Mouse (Mus musculus): Measurements from ENCODE around the gene Vsx2.

Vsx2 gene

DNA sequence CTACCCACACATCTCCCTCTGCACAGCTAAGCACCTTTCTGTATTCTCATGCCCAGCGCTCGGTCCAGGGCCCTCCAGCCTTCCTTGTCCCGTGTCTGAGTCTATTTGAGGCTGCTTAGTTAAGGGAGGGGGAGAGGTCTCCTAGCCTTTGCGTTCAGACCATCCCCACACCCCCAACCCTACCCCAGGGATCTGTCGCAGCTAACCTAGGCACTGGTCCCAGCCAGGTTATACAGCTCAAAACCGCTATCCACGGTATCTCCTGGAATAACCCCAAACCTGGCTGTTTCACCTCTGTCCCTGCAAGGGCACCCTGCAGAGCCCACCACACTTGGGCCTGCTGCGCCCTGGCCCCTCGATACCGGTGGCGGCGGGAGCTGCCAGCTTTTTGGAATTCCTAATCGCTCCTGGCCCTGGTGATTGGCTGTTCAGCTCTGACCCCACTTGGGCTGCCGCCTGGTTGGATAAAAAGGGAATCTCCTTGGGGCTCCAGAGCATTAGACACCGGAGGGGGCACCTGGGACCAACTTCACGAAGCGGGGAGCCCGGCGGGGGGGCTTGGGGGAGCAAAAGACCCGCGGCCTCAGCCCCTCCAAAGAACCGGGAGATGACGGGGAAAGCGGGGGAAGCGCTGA, at the start of gene Vsx2:
Gene Vsx2 (plus strand): TSS at position 427 of the 635 bp plus-strand sequence.
- CTCF ChIA-PET: no interaction called here

DNA sequence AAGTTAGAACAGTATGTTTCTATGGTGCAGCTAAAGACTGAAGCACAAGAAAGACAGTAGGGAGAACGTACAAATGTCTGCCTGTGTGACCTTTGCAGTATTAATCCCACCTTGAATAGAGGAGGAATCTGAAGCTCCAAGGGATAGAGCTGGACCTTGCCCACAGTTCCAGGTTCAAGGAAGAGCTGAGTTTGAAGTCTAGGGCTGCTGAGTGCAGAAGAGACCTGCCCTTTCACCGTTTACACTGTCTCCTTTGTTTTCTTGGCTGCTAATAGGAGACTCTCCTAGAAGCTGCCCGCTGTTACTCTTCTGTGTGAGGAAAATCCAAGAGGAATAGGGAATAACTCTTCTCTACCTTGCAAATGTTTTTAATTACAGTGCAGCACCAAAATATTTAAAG, 45.8 kb upstream of the Vsx2 start:
- CTCF ChIA-PET: no interaction called here

DNA sequence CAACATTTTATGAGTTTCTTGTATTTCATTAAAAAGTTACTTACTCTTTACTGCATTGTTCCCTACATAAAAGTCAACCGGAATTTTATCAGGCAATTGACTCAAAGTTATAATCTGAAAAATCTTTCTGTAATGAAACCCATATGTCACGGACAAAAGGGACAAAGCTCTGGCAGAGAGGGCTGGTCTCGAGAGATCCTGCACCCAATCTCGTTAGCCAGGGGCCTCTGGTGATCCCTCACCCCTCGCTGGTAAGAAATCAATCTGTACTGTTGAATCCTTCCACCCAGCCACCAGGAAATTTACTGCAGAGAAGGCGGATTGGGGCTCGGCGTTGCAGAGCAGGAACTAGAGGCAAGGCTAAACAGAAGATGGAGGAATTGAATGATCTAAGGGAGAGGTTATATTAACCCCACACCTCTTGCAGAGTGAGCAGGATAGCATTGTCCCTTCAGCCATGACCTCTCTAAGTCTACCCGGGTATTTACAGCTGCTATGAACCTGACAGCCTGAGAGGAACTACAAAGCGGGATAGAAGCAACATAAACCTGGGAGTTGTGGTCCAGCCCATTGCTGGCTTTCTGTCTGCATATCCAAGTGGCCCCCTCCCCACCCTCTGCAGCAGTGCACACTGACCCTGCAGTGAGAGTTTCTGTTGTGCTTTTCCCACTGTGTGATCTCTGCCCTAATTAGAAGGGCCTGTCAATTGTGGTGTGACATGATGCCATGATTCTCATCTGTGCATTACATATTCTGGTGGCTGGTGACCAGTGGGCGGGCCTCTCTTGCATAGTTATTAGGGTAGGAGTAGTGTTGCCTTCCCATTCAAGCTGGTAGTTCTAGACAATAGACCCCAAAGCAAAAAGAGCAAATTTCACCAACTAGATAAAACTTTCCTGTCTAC, 45.2 kb upstream of the Vsx2 start:
- CTCF ChIA-PET: no interaction called here

DNA sequence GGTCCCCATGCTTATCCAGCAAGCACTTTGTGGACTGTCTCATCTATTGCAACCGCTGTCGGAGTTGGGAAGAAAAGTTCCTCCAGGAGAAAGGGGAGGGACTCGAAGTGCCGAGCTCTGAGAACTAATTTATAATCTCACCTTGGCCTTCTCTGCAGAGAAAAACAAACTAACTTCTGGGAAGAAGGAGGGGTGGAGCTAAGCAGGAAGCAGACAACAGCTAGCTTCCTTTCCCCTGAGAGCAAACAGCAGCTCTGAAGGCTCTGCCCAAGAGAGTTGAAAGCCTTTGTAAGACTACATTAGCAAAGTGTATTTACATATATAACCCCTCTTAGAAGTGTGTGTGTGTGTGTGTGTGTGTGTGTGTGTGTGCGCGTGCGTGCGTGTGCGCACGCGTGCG, 44.1 kb upstream of the Vsx2 start:
- CTCF ChIA-PET: no interaction called here

DNA sequence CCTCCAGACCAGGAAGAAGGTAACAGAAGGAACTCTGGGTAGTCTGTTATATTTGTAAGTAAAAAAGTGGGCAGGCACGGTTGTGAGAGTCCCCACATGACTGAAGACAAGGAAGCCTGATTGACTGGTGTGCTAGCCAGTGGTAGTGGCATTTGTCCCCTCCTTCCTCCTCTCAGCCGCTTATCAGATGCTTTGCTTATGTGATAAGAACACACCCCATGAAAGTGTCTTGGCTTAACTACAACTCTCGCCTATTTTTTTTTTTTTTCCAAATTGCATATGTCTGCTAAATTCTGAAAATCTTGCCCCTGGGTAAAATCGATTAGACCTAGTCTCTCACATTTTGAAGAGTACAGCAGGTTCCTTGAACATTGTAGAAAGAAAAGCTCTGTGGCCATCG, 39.1 kb upstream of the Vsx2 start:
- CTCF ChIA-PET: no interaction called here

DNA sequence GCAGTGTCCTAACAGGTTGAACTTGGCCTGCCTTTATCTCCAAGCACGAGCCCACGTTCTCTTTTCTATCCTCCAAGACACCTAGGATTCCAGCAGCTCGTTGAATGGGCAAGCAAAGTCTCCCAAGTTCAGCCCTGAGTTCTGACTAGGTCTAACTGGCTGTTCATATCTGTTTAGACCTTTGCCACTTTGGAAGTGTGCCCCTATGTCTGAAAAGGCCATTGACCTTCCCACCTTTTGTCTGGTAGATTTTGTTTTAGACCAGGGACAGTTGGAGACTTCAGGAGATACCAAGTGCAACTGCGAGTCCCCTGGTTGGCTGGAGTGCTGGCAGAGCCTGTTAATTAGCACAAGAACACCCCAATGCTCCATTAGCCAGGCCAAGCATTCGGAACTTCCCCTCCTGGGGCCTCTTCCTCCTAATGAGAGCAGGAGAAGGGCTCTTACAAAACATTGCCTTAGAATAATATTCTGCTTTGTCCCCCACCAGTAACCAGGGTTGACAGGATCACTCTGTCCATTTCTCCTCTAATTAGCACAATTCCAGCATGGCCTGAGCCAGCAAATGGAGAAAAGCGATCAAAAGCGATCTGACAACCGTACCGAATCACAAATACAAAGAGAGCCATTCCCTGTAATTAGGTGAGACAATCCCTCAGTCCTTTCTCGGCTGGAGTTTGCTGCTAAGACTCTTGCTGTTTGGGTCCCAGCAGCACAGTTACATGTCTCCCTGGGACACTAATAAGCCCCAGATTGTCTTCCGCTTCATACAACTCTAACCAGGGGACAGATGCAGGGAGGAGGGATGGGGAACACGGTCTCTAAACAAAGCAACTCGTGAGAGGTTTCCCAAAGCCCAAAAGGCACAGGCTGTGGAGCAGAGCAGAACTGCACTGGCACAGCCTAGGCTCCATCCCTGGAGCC, 37.4 kb upstream of the Vsx2 start:
- CTCF ChIA-PET: interaction anchor here (0.6 kb wide), 1 partner anchor 13 kb away, joined by 3 read pairs; no protein-coding TSS in a partner anchor

DNA sequence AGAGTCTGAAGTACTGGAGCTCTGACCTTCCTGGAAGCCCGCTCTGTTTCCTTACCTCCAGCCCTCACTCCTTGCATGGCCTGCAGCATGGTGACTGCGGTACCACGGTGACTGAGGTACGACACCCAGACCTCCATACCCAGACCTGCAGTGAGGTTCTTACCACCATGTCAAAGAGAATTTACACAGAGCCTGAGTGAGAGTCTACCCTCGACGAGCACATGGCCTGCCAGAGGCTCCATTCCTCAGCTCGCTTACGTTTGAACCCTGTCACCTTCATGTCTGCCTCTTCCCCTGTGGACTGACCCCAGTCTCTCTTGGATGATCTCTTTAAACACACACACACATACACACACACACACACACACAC, 36.7 kb upstream of the Vsx2 start:
- CTCF ChIA-PET: interaction anchor here (0.6 kb wide), 1 partner anchor 12 kb away, joined by 3 read pairs; no protein-coding TSS in a partner anchor

DNA sequence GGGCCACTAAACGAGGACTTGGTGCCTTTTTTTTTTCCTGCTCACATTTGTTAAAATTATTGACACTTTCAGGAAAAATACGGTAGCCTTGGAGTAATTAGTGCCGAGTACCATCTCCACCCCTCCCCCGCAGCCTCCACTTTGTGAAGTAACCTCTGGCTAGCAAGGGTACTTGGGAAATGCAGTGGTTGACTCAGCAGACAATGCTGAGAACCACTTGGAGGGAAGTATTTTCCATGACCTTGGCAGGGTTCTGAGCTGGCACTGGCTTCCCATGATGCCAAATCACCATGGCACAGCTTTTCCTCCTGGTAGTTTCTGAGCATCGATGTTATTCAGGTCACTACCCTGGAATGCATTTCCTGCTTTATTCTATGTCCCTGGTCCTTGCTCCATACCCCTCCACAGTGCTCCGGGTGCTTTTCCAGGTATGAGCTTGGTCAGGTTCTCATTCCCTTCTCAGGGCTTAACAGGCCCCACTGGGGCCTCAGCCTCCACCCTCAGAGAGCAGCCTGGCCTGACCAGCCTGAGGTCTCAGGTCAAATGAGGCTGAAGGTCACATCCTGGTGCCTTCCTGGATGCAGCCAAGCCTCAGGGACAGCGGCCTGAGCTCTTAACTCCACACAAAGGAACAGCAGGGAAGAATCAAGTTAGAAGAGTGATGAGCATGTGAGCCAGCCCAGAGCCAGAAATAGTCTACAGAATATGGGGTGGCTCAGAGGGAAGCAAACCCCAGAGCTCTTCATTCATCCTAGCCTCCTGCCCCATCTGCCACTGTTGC, 35.7 kb upstream of the Vsx2 start:
- CTCF ChIA-PET: no interaction called here

DNA sequence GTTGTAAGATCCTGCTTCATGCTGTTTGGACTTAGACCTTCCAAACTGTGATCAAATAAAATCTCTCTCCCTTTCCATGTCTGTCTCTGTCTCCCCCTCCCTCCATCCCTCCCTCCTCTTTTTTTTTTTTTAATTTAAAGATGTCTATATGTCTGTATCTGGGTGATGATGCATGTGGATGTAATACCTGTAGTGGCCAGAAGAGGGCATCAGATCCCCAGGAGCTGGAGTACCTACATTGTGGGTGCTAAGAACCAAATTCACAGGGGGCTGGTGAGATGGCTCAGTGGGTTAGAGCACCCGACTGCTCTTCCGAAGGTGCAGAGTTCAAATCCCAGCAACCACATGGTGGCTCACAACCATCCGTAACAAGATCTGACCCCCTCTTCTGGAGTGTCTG, 30.0 kb upstream of the Vsx2 start:
- CTCF ChIA-PET: interaction anchor here (0.7 kb wide), 1 partner anchor 278 kb away, joined by 11 read pairs; no protein-coding TSS in a partner anchor

DNA sequence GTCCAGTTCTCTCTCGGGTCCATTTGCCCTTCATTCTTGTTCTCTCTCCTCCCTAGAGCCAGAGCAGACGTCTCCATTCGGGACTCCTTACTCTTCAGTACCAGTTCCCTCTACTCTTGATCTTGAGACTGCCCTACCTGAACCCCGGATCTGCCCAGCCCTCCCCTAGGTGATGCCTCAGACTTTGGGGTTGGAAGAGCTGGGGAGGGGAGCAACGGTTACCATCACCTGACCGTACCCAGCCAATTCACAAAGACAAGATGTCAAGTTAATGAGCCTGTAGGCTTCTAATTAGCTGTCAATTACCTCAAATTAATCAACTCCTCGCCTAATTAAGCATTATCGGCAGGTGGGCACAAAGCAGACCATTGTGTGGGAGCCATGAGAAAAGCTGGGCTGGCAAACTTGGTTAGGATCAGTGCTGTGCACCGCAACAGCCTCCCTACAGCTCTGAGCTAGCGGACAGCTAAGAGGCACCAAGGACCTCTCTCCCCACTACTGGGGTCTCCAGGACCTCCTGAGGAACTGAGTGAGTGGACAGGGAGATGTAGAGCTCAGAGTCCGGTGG, 28.1 kb upstream of the Vsx2 start:
- CTCF ChIA-PET: interaction anchor here (0.6 kb wide), 1 partner anchor 16 kb away, joined by 3 read pairs; no protein-coding TSS in a partner anchor

DNA sequence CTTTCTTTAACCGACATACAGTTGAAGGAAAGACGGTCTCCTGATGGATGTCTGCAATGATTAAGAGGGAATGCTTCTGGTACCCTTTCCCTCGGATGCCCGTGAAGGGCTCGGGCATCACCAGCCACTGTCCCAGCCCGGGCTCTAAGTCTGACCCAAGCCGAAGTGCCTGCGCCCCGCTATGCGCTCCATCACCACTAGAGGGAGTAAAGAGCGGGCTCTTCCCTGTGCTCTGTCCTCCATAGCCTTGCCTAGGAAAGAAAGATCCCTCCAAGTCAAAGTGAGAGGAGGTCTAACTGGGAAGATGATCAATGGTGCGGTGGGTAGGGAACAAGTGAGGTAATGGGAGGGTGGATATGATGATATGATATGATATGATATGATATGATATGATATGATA, 23.5 kb upstream of the Vsx2 start:
- CTCF ChIA-PET: no interaction called here

DNA sequence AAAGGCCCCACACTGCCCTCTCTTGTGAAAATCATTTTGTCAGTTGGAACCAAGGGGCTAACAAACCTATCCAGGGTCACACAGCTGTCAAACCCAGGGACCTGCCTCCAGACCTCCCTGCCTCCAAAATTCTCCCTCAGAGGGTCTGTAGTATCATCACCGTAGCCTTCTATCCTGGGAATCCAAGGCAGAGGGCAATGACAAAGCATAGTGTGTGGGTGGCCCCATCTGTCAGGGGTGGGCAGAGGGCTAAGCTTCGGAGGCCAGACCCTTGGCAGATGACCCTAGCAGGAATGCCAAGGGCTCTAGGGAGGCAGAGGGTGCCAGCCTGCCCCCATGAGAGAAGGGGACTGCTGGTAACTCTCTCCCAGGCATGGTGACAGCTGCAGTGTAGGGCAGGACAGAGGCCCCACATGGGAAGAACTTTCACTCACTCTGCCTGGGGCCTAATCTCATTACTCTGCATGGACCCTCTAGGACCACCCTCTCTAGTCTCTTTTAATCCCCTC, 22.9 kb upstream of the Vsx2 start:
- CTCF ChIA-PET: no interaction called here

DNA sequence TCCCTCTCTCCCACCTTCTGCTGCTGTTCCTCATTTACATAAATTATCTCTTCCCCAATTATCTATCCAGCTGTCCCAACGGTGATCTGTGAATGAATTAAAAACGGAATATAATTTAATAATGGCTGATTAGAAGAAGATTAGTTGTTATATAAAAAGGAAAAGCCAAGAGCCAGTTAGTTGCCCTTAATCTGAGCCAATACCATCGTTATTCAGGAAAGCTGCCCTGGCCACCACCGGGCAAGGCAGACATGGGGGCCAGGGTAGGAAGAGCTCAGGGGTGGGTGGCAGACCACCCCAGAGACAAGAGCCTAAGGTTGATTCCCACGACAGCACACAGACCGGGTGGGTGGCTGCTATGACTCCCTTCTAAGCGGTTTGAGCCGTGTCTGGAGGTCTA, 21.3 kb upstream of the Vsx2 start:
- CTCF ChIA-PET: no interaction called here

DNA sequence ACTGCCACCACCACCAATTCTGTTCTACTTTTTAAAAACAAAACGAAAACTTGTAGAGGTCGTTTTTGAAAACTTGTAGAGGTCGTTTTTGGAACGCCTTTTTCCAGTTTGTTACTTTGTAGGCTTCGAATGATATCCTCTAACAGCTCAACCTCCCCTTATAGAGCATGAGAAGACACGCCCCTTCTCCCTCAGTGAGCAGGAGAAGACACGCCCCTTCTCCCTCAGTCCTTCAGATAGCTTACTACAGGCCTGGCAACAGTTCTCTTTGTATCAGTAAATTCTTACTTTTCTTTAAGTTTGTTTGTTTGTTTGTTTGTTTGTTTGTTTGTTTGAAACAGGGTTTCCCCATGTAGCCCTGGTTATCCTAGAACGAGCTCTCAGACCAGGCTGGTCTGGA, 14.3 kb upstream of the Vsx2 start:
- CTCF ChIA-PET: no interaction called here

DNA sequence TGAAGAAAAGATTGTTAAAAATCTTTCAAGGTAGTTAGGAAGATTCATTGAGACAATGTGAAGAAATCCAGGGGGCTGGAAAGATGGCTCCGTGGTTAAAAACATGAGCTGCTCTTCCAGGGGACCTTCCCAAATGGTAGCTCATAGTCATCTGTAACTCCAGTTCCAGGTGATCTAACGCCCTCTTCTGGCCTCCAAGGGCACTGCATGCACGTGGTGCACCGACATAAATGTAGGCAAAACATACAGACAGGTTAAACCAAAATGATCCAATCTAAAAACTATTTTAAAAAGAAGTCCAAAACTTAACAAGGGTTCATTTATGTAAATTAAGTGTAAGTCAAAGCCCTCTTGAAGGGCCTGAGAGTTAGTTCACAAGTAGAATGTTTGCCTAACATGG, 7.0 kb upstream of the Vsx2 start:
- CTCF ChIA-PET: no interaction called here

DNA sequence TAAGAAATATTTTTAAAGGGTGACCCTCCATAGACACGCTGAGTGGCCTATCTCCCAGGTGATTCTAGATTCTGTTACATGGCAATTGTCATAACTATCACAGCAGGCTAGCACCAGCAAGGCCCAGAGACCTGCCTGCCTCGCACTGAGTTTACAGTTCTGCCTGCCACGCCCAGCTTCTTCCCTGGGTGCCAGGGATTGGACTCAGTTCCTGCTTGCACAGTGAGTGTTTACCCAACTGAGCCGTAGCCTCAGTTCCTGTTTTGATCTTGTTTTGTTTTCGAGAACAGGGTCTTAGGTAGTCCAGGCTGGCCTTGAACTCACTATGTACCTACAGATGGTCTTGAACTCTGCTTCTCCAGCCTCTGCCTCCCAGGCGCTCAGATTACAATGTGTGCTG, 2.0 kb upstream of the Vsx2 start:
- CTCF ChIA-PET: interaction anchor here (0.5 kb wide), 1 partner anchor 591 kb away, joined by 4 read pairs; no protein-coding TSS in a partner anchor

DNA sequence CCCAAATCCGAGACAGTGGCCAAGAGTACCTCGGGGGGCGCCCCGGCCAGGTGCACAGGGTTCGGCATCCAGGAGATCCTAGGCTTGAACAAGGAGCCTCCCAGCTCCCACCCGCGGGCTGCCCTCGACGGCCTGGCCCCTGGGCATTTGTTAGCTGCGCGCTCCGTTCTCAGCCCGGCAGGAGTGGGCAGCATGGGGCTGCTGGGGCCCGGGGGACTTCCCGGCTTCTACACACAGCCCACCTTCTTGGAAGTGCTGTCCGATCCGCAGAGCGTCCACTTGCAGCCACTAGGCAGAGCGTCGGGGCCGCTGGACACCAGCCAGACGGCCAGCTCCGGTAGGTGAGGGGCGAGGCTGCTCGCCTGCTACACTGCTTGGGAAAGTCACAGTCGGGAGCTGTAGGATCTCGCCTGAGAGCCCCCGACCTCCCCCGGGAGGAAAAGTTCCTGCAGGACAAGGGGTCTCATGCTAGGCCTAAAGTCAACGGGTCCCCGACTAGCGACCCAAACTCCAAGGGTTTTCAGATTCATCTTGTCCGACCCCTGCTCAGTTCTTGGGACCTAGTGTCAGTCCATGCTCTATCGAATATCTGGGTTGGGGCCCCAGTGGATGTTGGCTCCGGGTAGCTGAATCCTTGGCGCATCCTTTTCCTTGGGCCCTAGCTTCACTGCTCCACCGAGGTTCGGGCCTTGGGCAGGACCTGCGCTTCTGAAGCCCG, 573 bp downstream of the Vsx2 start:
- CTCF ChIA-PET: no interaction called here

DNA sequence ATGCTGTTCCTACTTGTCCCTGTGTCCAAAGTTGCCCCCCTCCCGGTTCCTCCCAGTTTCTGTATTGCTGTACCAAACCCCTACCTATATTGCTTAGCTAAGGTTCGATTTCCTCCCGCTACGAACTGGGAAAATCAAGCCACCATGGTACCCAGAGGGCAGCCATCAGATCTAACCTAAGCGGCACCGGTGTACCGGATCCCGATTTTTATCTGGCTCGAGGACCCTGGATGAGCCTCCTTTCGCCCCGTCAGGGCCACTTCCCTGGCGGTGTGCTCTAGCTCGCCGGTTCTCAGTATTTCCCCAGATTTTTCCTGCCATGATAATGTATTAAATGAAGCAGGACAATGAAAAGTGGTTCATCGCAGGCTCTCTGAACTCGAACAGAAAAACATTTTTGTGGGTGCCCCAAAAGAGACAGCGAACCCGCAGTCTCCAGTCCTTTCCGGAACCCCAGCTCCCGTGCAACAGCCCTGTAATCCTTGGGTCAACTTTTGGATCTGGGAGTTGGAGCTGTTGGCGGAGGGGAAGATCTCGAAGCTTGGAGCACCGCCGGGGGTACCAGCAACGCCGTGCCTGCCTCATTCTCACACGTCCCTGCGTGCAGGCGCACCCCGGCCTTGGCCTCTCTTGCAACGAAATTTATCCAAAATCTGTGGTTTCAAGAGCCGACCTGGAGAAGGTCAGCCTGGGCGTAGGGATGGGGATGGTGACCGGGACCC, 1.3 kb downstream of the Vsx2 start:
- CTCF ChIA-PET: interaction anchor here (0.5 kb wide), 1 partner anchor 429 kb away, joined by 9 read pairs; no protein-coding TSS in a partner anchor
